Mouse (Mus musculus) lung, adult 2 months (tissue): ENCODE results near the gene Foxk2. TPM values are rescaled to one million over a fixed set of nuclear protein-coding genes. Genes with fewer than 3 reads are reported as not detected.

Experiments used
- DNase-seq: peaks from one replicate; pipeline ENCODE4 v3.0.0; 2022
- H3K4me1 ChIP-seq: fragments of 200-500 bp; 2 replicates; pipeline ENCODE4 v1.6.1; 2011; ENCODE audit warnings: low read length; ENCODE audit not compliant: control insufficient read depth, insufficient read depth
- H3K4me3 ChIP-seq: fragments of 200-500 bp; replicated peaks from 2 replicates; pipeline ENCODE3; 2011; ENCODE audit warnings: low read depth, mild to moderate bottlenecking, control low read depth, low read length; ENCODE audit errors: extremely low read depth
- CTCF ChIP-seq: fragments of 200-500 bp; IDR thresholded peaks from 2 replicates; pipeline ENCODE4 v1.5.1; 2011; ENCODE audit warnings: mild to moderate bottlenecking, low read length, control low read depth; ENCODE audit not compliant: insufficient read depth
- POLR2A ChIP-seq: fragments of 200-500 bp; IDR thresholded peaks from 2 replicates; pipeline ENCODE4 v1.6.1; 2011; ENCODE audit warnings: low read depth, mild to moderate bottlenecking, control low read depth, low read length, borderline replicate concordance; ENCODE audit errors: extremely low read depth
- WGBS: fragments of 180-500 bp; shearing (Covaris S2); methylation state at CpG from one replicate; pipeline ENCODE4 v1.1.7; 2018; 5-methylcytosine and 5-hydroxymethylcytosine counted together
- polyA plus RNA-seq: library from polyadenylated mRNA; depleted of rRNA; stranded (reverse); fragments of >200 nt; gene quantifications from 2 replicates; pipeline ENCODE4 v1.2.3, GENCODE M21; 2012; rRNA removed

Gene Foxk2
- polyA plus RNA-seq, result 30.3 and 34.2 TPM in 2 replicates

- Histone ChIP-seq H3K4me1 (peaks cover 5% of the 10 kb centered on the region; the same call in 1 of the 2 replicates), H3K4me3 (peak within 1 kb of the TSS; percentile 95)
- under 1% methylated on average over 86 of the region's 91 CpGs for WGBS
- DNase-seq, result peak; percentile 85
- TF ChIP-seq CTCF (no peak), POLR2A (0 out of 2 replicates have a peak, but pooled peaks have one; percentile 16)
Observed at GRCm38 (mm10) chr11:121259160-121260100, at the start of gene Foxk2. Gene Foxk2 (plus strand): TSS chr11:121259990.

- TF ChIP-seq CTCF, result no peak
- TF ChIP-seq POLR2A, result no peak
- 97% methylated on average over 3 of the region's 3 CpGs for WGBS
Observed at GRCm38 (mm10) chr11:121216831-121217230, 43.0 kb upstream of the Foxk2 start.

DNA sequence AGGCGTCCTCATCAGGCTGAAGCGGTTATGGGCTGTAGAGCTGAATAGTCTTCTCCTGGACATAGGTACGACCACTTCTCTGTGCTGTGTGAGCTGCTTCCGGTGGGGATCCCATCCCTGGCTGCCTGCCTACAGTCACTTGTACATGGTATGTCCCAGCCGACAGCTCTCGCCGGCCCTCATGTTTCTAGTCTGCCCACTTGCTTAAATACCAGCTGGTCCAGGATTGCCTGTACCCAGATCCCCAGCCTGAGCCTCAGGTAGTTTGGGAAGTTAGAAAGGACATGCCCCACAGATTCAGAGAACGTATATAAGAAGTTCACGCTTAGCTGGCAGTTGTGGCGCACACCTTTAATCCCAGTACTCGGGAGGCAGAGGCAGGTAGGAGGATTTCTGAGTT is 40.0 kb upstream of the Foxk2 start:
- no peaks in the 10 kb centered on the region for H3K4me1 ChIP-seq
- no peak for DNase-seq
- H3K4me3 ChIP-seq, result no peak overlapping the region
- 87% methylated on average over 11 of the region's 11 CpGs for WGBS
- TF ChIP-seq POLR2A, result no peak
- no peak for TF ChIP-seq CTCF

More at GRCm38 (mm10) chr11:121216831-121217230, 43.0 kb upstream of the Foxk2 start:
- Histone ChIP-seq H3K4me3 (no peak overlapping the region), H3K4me1 (no peaks in the 10 kb centered on the region)
- no peak for DNase-seq

DNA sequence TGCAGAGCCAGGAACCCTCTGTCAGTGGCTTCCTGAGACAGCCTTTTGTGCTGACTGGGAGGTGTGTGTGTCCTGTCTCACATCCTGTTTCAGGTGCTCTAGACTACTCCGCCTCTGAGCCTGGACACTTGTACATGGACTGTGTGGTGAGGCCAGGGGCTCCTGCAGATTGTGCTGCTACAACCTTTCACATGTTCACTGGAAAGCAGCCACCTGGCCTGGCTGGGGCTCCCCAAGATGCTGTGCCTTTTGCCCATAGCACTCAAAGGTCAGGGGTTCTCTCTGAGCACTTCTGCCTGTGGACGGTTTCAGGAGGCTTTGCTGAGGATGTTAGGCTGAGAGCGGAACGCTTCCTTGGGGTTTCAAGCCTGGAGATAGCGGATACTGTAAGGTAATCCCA is 39.0 kb upstream of the Foxk2 start:
- 87% methylated on average over 5 of the region's 5 CpGs for WGBS
- no peaks in the 10 kb centered on the region for H3K4me1 ChIP-seq
- TF ChIP-seq CTCF (no peak), POLR2A (no peak)
- H3K4me3 ChIP-seq, result no peak overlapping the region
- no peak for DNase-seq

GRCm38 (mm10) chr11:121221321-121222010 is 38.3 kb upstream of the Foxk2 start:
- TF ChIP-seq CTCF, result no peak
- TF ChIP-seq POLR2A, result no peak
- no peak for DNase-seq
- no peaks in the 10 kb centered on the region for H3K4me1 ChIP-seq
- WGBS, result 81% methylated on average over 6 of the region's 6 CpGs
- no peak overlapping the region for H3K4me3 ChIP-seq

GRCm38 (mm10) chr11:121228129-121229017 is 31.4 kb upstream of the Foxk2 start:
- Histone ChIP-seq H3K4me3 (peak overlapping the region; percentile 66), H3K4me1 (peaks cover 7% of the 10 kb centered on the region)
- no peak for TF ChIP-seq CTCF
- TF ChIP-seq POLR2A, result no peak
- DNase-seq, result no peak
- 10% methylated on average over 21 of the region's 21 CpGs for WGBS

GRCm38 (mm10) chr11:121229018-121229439 is 30.8 kb upstream of the Foxk2 start, which contains the start of gene Cybc1:
Gene Cybc1 (minus strand): TSS chr11:121229322.
- under 1% methylated on average over 23 of the region's 23 CpGs for WGBS
- TF ChIP-seq POLR2A (peak; percentile 47; the same call in 1 of the 2 replicates), CTCF (no peak)
- peak within 1 kb of the TSS; percentile 66 for H3K4me3 ChIP-seq
- H3K4me1 ChIP-seq, result peaks cover 7% of the 10 kb centered on the region
- DNase-seq, result peak; percentile 80

- no peak for DNase-seq
- peaks cover 7% of the 10 kb centered on the region for H3K4me1 ChIP-seq
- H3K4me3 ChIP-seq, result no peak overlapping the region
- 80% methylated on average over 4 of the region's 4 CpGs for WGBS
- TF ChIP-seq POLR2A (no peak), CTCF (no peak)
Observed at GRCm38 (mm10) chr11:121231191-121231590, 28.6 kb upstream of the Foxk2 start.

- TF ChIP-seq CTCF (no peak), POLR2A (no peak)
- no peak for DNase-seq
- 56% methylated on average over 4 of the region's 4 CpGs for WGBS
- H3K4me1 ChIP-seq, result peaks cover 7% of the 10 kb centered on the region
- no peak overlapping the region for H3K4me3 ChIP-seq
Observed at GRCm38 (mm10) chr11:121231628-121232291, 28.0 kb upstream of the Foxk2 start.
